Mouse (Mus musculus): Measurements from ENCODE around the gene Nlk. TPM values are rescaled to one million over a fixed set of nuclear protein-coding genes. Genes with fewer than 3 reads are reported as not detected.
"Not testable (repeated sequence)": the region's sequence is repeated elsewhere in the genome, so short reads cannot be mapped to it uniquely, and the experiment has no call there.

The Nlk gene
- polyA plus RNA-seq, 1 experiment from 2014 or later: 34.4 TPM

GRCm38 (mm10) chr11:78545181-78545580 is 152.0 kb downstream of the Nlk start:
- Histone ChIP-seq H3K4me2 (replicated peaks; ENCODE audit: low read depth, low read length) (no peak overlapping the region), H3K9ac (ENCODE audit: low read depth, low read length) (no peak overlapping the region), H3K27ac (ENCODE audit: low read depth, low read length) (no peak overlapping the region), H3K27me3 (ENCODE audit: control insufficient read depth, insufficient read depth, low read length) (no peaks in the 10 kb centered on the region), H3K4me1 (replicated peaks; ENCODE audit: control insufficient read depth, insufficient read depth, low read length) (no peaks in the 10 kb centered on the region; the same call in 1 of the 2 replicates), H3K36me3 (ENCODE audit: control insufficient read depth, insufficient read depth, low read length) (peaks cover 2% of the 10 kb centered on the region; the same call in 1 of the 2 replicates), H3K4me3 (ENCODE audit: low read depth, low read length) (no peak overlapping the region), H3K9me3 (ENCODE audit: control insufficient read depth, low read length) (no peaks in the 10 kb centered on the region)
- DNase-seq (ENCODE audit: low spot score) (no peak), ATAC-seq (ENCODE audit: low FRiP score) (no peak)
- 77% methylated on average over 8 of the region's 8 CpGs for WGBS

GRCm38 (mm10) chr11:78544449-78545111 is 152.6 kb downstream of the Nlk start:
- 97% methylated on average over 7 of the region's 7 CpGs for WGBS
- ATAC-seq (ENCODE audit: low FRiP score) (no peak), DNase-seq (ENCODE audit: low spot score) (no peak)
- H3K4me3 ChIP-seq (ENCODE audit: low read depth, low read length): no peak overlapping the region
- no peaks in the 10 kb centered on the region for H3K27me3 ChIP-seq (ENCODE audit: control insufficient read depth, insufficient read depth, low read length)
- no peak overlapping the region for H3K9ac ChIP-seq (ENCODE audit: low read depth, low read length)
- no peak overlapping the region for H3K4me2 ChIP-seq (replicated peaks; ENCODE audit: low read depth, low read length)
- no peak overlapping the region for H3K27ac ChIP-seq (ENCODE audit: low read depth, low read length)
- no peaks in the 10 kb centered on the region for H3K9me3 ChIP-seq (ENCODE audit: control insufficient read depth, low read length)
- peaks cover 2% of the 10 kb centered on the region; the same call in 1 of the 2 replicates for H3K36me3 ChIP-seq (ENCODE audit: control insufficient read depth, insufficient read depth, low read length)
- H3K4me1 ChIP-seq (replicated peaks; ENCODE audit: control insufficient read depth, insufficient read depth, low read length): no peaks in the 10 kb centered on the region; the same call in 1 of the 2 replicates

- ATAC-seq (ENCODE audit: low FRiP score) (no peak), DNase-seq (ENCODE audit: low spot score) (no peak)
- no peak overlapping the region for H3K27ac ChIP-seq (ENCODE audit: low read depth, low read length)
- H3K36me3 ChIP-seq (ENCODE audit: control insufficient read depth, insufficient read depth, low read length): peaks cover 2% of the 10 kb centered on the region; the same call in 1 of the 2 replicates
- H3K4me2 ChIP-seq (replicated peaks; ENCODE audit: low read depth, low read length): no peak overlapping the region
- no peak overlapping the region for H3K4me3 ChIP-seq (ENCODE audit: low read depth, low read length)
- H3K9me3 ChIP-seq (ENCODE audit: control insufficient read depth, low read length): no peaks in the 10 kb centered on the region
- H3K9ac ChIP-seq (ENCODE audit: low read depth, low read length): no peak overlapping the region
- WGBS: 86% methylated on average over 3 of the region's 3 CpGs
- H3K27me3 ChIP-seq (ENCODE audit: control insufficient read depth, insufficient read depth, low read length): no peaks in the 10 kb centered on the region
- H3K4me1 ChIP-seq (replicated peaks; ENCODE audit: control insufficient read depth, insufficient read depth, low read length): peaks cover 2% of the 10 kb centered on the region
Measured at GRCm38 (mm10) chr11:78540358-78540757, 156.8 kb downstream of the Nlk start.

GRCm38 (mm10) chr11:78536690-78537084 is 160.5 kb downstream of the Nlk start:
- Histone ChIP-seq H3K27ac (ENCODE audit: low read depth, low read length) (0 out of 2 replicates have a peak overlapping the region, but pooled peaks have one; percentile 61), H3K36me3 (ENCODE audit: control insufficient read depth, insufficient read depth, low read length) (peaks cover 2% of the 10 kb centered on the region; the same call in 1 of the 2 replicates), H3K4me1 (replicated peaks; ENCODE audit: control insufficient read depth, insufficient read depth, low read length) (peaks cover 2% of the 10 kb centered on the region), H3K27me3 (ENCODE audit: control insufficient read depth, insufficient read depth, low read length) (no peaks in the 10 kb centered on the region), H3K9me3 (ENCODE audit: control insufficient read depth, low read length) (no peaks in the 10 kb centered on the region), H3K4me2 (replicated peaks; ENCODE audit: low read depth, low read length) (peak overlapping the region; percentile 82), H3K4me3 (ENCODE audit: low read depth, low read length) (peak overlapping the region; percentile 80), H3K9ac (ENCODE audit: low read depth, low read length) (peak overlapping the region; percentile 84)
- no peak for DNase-seq (ENCODE audit: low spot score)
- ATAC-seq (ENCODE audit: low FRiP score): no peak; the same call in 1 of the 2 replicates
- 5% methylated on average over 14 of the region's 14 CpGs for WGBS

GRCm38 (mm10) chr11:78536080-78536689 is 161.0 kb downstream of the Nlk start, which contains the start of the genes Tnfaip1 and Ift20:
Tnfaip1 (minus strand) TSS chr11:78536332.
Ift20 (plus strand) TSS chr11:78536361.
- WGBS: under 1% methylated on average over 52 of the region's 52 CpGs
- peaks cover 2% of the 10 kb centered on the region for H3K4me1 ChIP-seq (replicated peaks; ENCODE audit: control insufficient read depth, insufficient read depth, low read length)
- no peaks in the 10 kb centered on the region for H3K9me3 ChIP-seq (ENCODE audit: control insufficient read depth, low read length)
- H3K27ac ChIP-seq (ENCODE audit: low read depth, low read length): peak within 1 kb of the TSS; percentile 79
- ATAC-seq (ENCODE audit: low FRiP score) (peak; percentile 98), DNase-seq (ENCODE audit: low spot score) (peak; percentile 98)
- H3K36me3 ChIP-seq (ENCODE audit: control insufficient read depth, insufficient read depth, low read length): no peaks in the 10 kb centered on the region
- H3K4me2 ChIP-seq (replicated peaks; ENCODE audit: low read depth, low read length): peak within 1 kb of the TSS; percentile 82
- H3K9ac ChIP-seq (ENCODE audit: low read depth, low read length): peak within 1 kb of the TSS; percentile 84
- peak within 1 kb of the TSS; percentile 80 for H3K4me3 ChIP-seq (ENCODE audit: low read depth, low read length)
- no peaks in the 10 kb centered on the region for H3K27me3 ChIP-seq (ENCODE audit: control insufficient read depth, insufficient read depth, low read length)

- peak; percentile 28; the same call in 1 of the 2 replicates for ATAC-seq (ENCODE audit: low FRiP score)
Measured at GRCm38 (mm10) chr11:78535376-78536079, 161.6 kb downstream of the Nlk start.

GRCm38 (mm10) chr11:78534516-78534915 is 162.7 kb downstream of the Nlk start:
- 88% methylated on average over 4 of the region's 4 CpGs for WGBS
- no peaks in the 10 kb centered on the region for H3K27me3 ChIP-seq (ENCODE audit: control insufficient read depth, insufficient read depth, low read length)
- H3K9ac ChIP-seq (ENCODE audit: low read depth, low read length): no peak overlapping the region
- DNase-seq (ENCODE audit: low spot score) (no peak), ATAC-seq (ENCODE audit: low FRiP score) (no peak)
- no peaks in the 10 kb centered on the region for H3K9me3 ChIP-seq (ENCODE audit: control insufficient read depth, low read length)
- H3K4me3 ChIP-seq (ENCODE audit: low read depth, low read length): no peak overlapping the region
- no peak overlapping the region for H3K27ac ChIP-seq (ENCODE audit: low read depth, low read length)
- H3K4me2 ChIP-seq (replicated peaks; ENCODE audit: low read depth, low read length): no peak overlapping the region
- peaks cover 2% of the 10 kb centered on the region for H3K4me1 ChIP-seq (replicated peaks; ENCODE audit: control insufficient read depth, insufficient read depth, low read length)
- no peaks in the 10 kb centered on the region for H3K36me3 ChIP-seq (ENCODE audit: control insufficient read depth, insufficient read depth, low read length)

More at GRCm38 (mm10) chr11:78535376-78536079, 161.6 kb downstream of the Nlk start:
- WGBS: 1% methylated on average over 23 of the region's 23 CpGs
- Histone ChIP-seq H3K4me2 (replicated peaks; ENCODE audit: low read depth, low read length) (peak overlapping the region; percentile 82), H3K36me3 (ENCODE audit: control insufficient read depth, insufficient read depth, low read length) (no peaks in the 10 kb centered on the region), H3K9ac (ENCODE audit: low read depth, low read length) (peak overlapping the region; percentile 67), H3K27me3 (ENCODE audit: control insufficient read depth, insufficient read depth, low read length) (no peaks in the 10 kb centered on the region), H3K4me3 (ENCODE audit: low read depth, low read length) (peak overlapping the region; percentile 80), H3K27ac (ENCODE audit: low read depth, low read length) (peak overlapping the region; percentile 79), H3K4me1 (replicated peaks; ENCODE audit: control insufficient read depth, insufficient read depth, low read length) (peaks cover 2% of the 10 kb centered on the region), H3K9me3 (ENCODE audit: control insufficient read depth, low read length) (no peaks in the 10 kb centered on the region)
- no peak for DNase-seq (ENCODE audit: low spot score)

GRCm38 (mm10) chr11:78531515-78531914 is 165.7 kb downstream of the Nlk start:
- ATAC-seq (ENCODE audit: low FRiP score); H3K4me1 ChIP-seq (replicated peaks; ENCODE audit: control insufficient read depth, insufficient read depth, low read length); DNase-seq (ENCODE audit: low spot score); H3K36me3 ChIP-seq (ENCODE audit: control insufficient read depth, insufficient read depth, low read length); H3K4me3 ChIP-seq (ENCODE audit: low read depth, low read length); H3K27me3 ChIP-seq (ENCODE audit: control insufficient read depth, insufficient read depth, low read length); H3K27ac ChIP-seq (ENCODE audit: low read depth, low read length); H3K9ac ChIP-seq (ENCODE audit: low read depth, low read length); H3K9me3 ChIP-seq (ENCODE audit: control insufficient read depth, low read length); H3K4me2 ChIP-seq (replicated peaks; ENCODE audit: low read depth, low read length): not testable (repeated sequence)
- WGBS: 94% methylated on average over 9 of the region's 10 CpGs
